Mouse (Mus musculus): ENCODE measurements around the gene Man1c1. TPM values are rescaled to one million over a fixed set of nuclear protein-coding genes. Genes with fewer than 3 reads are reported as not detected.

The Man1c1 gene
- polyA plus RNA-seq, 1 experiment: 2.5 TPM

- Histone ChIP-seq H3K4me3 (ENCODE audit: insufficient read depth, low read depth, low read length) (peak overlapping the region; percentile 70), H3K27ac (replicated peaks; ENCODE audit: low read depth, low read length) (no peak overlapping the region)
These were observed 2.2 kb downstream of the Man1c1 start for GRCm38 (mm10) chr4:134701934-134702333.

GRCm38 (mm10) chr4:134700911-134701310 is 3.2 kb downstream of the Man1c1 start:
- Histone ChIP-seq H3K27ac (replicated peaks; ENCODE audit: low read depth, low read length) (no peak overlapping the region), H3K4me1 (ENCODE audit: control insufficient read depth, insufficient read depth, insufficient read length, low read length) (peaks cover 3% of the 10 kb centered on the region; the same call in 1 of the 2 replicates), H3K4me3 (ENCODE audit: insufficient read depth, low read depth, low read length) (no peak overlapping the region)

More at GRCm38 (mm10) chr4:134701934-134702333, 2.2 kb downstream of the Man1c1 start:
- peaks cover 3% of the 10 kb centered on the region; the same call in 1 of the 2 replicates for H3K4me1 ChIP-seq (ENCODE audit: control insufficient read depth, insufficient read depth, insufficient read length, low read length)

- H3K27ac ChIP-seq (replicated peaks; ENCODE audit: low read depth, low read length): no peak overlapping the region
- no peaks in the 10 kb centered on the region; the same call in 1 of the 2 replicates for H3K4me1 ChIP-seq (ENCODE audit: control insufficient read depth, insufficient read depth, insufficient read length, low read length)
- H3K4me3 ChIP-seq (ENCODE audit: insufficient read depth, low read depth, low read length): no peak overlapping the region
These were observed 10.7 kb downstream of the Man1c1 start for GRCm38 (mm10) chr4:134693202-134693940.

GRCm38 (mm10) chr4:134692388-134692787 is 11.7 kb downstream of the Man1c1 start:
- H3K27ac ChIP-seq (replicated peaks; ENCODE audit: low read depth, low read length): no peak overlapping the region
- no peak overlapping the region for H3K4me3 ChIP-seq (ENCODE audit: insufficient read depth, low read depth, low read length)
- no peaks in the 10 kb centered on the region; the same call in 1 of the 2 replicates for H3K4me1 ChIP-seq (ENCODE audit: control insufficient read depth, insufficient read depth, insufficient read length, low read length)

- Histone ChIP-seq H3K4me1 (ENCODE audit: control insufficient read depth, insufficient read depth, insufficient read length, low read length) (peaks cover 14% of the 10 kb centered on the region), H3K27ac (replicated peaks; ENCODE audit: low read depth, low read length) (no peak overlapping the region), H3K4me3 (ENCODE audit: insufficient read depth, low read depth, low read length) (no peak overlapping the region)
These were observed 17.9 kb downstream of the Man1c1 start for GRCm38 (mm10) chr4:134686022-134686661.

- no peak overlapping the region for H3K27ac ChIP-seq (replicated peaks; ENCODE audit: low read depth, low read length)
- no peak overlapping the region for H3K4me3 ChIP-seq (ENCODE audit: insufficient read depth, low read depth, low read length)
- peaks cover 14% of the 10 kb centered on the region for H3K4me1 ChIP-seq (ENCODE audit: control insufficient read depth, insufficient read depth, insufficient read length, low read length)
These were observed 19.3 kb downstream of the Man1c1 start for GRCm38 (mm10) chr4:134684637-134685338.

- no peak overlapping the region for H3K27ac ChIP-seq (replicated peaks; ENCODE audit: low read depth, low read length)
- H3K4me3 ChIP-seq (ENCODE audit: insufficient read depth, low read depth, low read length): no peak overlapping the region
- H3K4me1 ChIP-seq (ENCODE audit: control insufficient read depth, insufficient read depth, insufficient read length, low read length): peaks cover 14% of the 10 kb centered on the region
These were observed 20.2 kb downstream of the Man1c1 start for GRCm38 (mm10) chr4:134683892-134684291.

GRCm38 (mm10) chr4:134683008-134683407 is 21.1 kb downstream of the Man1c1 start:
- H3K4me3 ChIP-seq (ENCODE audit: insufficient read depth, low read depth, low read length): no peak overlapping the region; the same call in 1 of the 2 replicates
- H3K4me1 ChIP-seq (ENCODE audit: control insufficient read depth, insufficient read depth, insufficient read length, low read length): peaks cover 14% of the 10 kb centered on the region
- peak overlapping the region; percentile 32; the same call in 1 of the 2 replicates for H3K27ac ChIP-seq (replicated peaks; ENCODE audit: low read depth, low read length)

- H3K27ac ChIP-seq (replicated peaks; ENCODE audit: low read depth, low read length): 0 out of 2 replicates have a peak overlapping the region, but pooled peaks have one; percentile 32
These were observed 21.7 kb downstream of the Man1c1 start for GRCm38 (mm10) chr4:134682423-134682822.

GRCm38 (mm10) chr4:134681819-134682218 is 22.3 kb downstream of the Man1c1 start:
- Histone ChIP-seq H3K4me1 (ENCODE audit: control insufficient read depth, insufficient read depth, insufficient read length, low read length) (peaks cover 17% of the 10 kb centered on the region), H3K27ac (replicated peaks; ENCODE audit: low read depth, low read length) (no peak overlapping the region), H3K4me3 (ENCODE audit: insufficient read depth, low read depth, low read length) (no peak overlapping the region)

More at GRCm38 (mm10) chr4:134682423-134682822, 21.7 kb downstream of the Man1c1 start:
- H3K4me1 ChIP-seq (ENCODE audit: control insufficient read depth, insufficient read depth, insufficient read length, low read length): peaks cover 14% of the 10 kb centered on the region
- no peak overlapping the region for H3K4me3 ChIP-seq (ENCODE audit: insufficient read depth, low read depth, low read length)

GRCm38 (mm10) chr4:134677556-134678508 is 26.3 kb downstream of the Man1c1 start:
- no peak overlapping the region for H3K4me3 ChIP-seq (ENCODE audit: insufficient read depth, low read depth, low read length)
- H3K27ac ChIP-seq (replicated peaks; ENCODE audit: low read depth, low read length): no peak overlapping the region
- H3K4me1 ChIP-seq (ENCODE audit: control insufficient read depth, insufficient read depth, insufficient read length, low read length): peaks cover 18% of the 10 kb centered on the region

GRCm38 (mm10) chr4:134675800-134676199 is 28.3 kb downstream of the Man1c1 start:
- Histone ChIP-seq H3K4me3 (ENCODE audit: insufficient read depth, low read depth, low read length) (no peak overlapping the region), H3K27ac (replicated peaks; ENCODE audit: low read depth, low read length) (no peak overlapping the region), H3K4me1 (ENCODE audit: control insufficient read depth, insufficient read depth, insufficient read length, low read length) (peaks cover 23% of the 10 kb centered on the region)

- no peak overlapping the region for H3K27ac ChIP-seq (replicated peaks; ENCODE audit: low read depth, low read length)
- H3K4me1 ChIP-seq (ENCODE audit: control insufficient read depth, insufficient read depth, insufficient read length, low read length): peaks cover 28% of the 10 kb centered on the region
- no peak overlapping the region for H3K4me3 ChIP-seq (ENCODE audit: insufficient read depth, low read depth, low read length)
These were observed 29.1 kb downstream of the Man1c1 start for GRCm38 (mm10) chr4:134674970-134675369.

GRCm38 (mm10) chr4:134673882-134674463 is 30.1 kb downstream of the Man1c1 start:
- H3K4me1 ChIP-seq (ENCODE audit: control insufficient read depth, insufficient read depth, insufficient read length, low read length): peaks cover 33% of the 10 kb centered on the region
- H3K27ac ChIP-seq (replicated peaks; ENCODE audit: low read depth, low read length): no peak overlapping the region
- H3K4me3 ChIP-seq (ENCODE audit: insufficient read depth, low read depth, low read length): no peak overlapping the region
